Mouse (Mus musculus) bone marrow macrophage, adult 2 months (primary cell): ENCODE measurements around the gene Ceacam9.

Experiments used
- CTCF ChIP-seq: IDR thresholded peaks from 2 replicates; pipeline ENCODE4 v1.5.1; 2012; ENCODE audit warnings: low read depth, mild to moderate bottlenecking, low read length, moderate library complexity
- POLR2A ChIP-seq: IDR thresholded peaks from 2 replicates; pipeline ENCODE4 v1.6.1; 2012; ENCODE audit warnings: mild to moderate bottlenecking, low read depth, low read length, borderline replicate concordance

DNA sequence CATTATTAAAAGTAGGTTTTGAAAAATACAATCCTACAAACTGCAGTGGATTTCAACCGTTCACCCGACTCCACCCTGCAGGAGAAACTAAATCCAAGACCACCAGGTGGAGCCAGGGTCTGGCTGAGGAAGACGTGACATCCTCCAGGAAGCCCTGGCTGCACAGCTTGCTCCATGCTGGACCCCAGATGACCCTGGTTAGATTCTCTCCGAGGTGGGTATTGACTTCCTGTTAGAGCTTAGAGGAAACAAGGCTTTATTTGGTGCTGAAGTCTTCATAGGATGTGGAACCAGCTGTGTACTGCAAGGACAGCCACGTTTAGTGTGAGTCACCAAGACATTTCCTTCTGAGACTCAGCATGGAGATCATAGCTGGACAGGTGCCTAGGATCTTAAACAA, 32.5 kb upstream of the Ceacam9 start:
- TF ChIP-seq CTCF (no peak), POLR2A (no peak)
